Mouse (Mus musculus) heart, adult 18-20 months (tissue): ENCODE measurements around the gene Mrpl51. TPM values are rescaled to one million over a fixed set of nuclear protein-coding genes. Genes with fewer than 3 reads are reported as not detected.

Experiments
- DNase-seq, 2 experiments: peaks; one replicate each; pipeline ENCODE4 v3.0.0; 2021 to 2022; ENCODE audit warnings: mixed read lengths in 1 of 2
- long read RNA-seq, 2 experiments: library from polyadenylated mRNA; stranded (forward); transcript quantifications; one replicate each; pipeline ENCODE4 v2.0.0; 2021
- total RNA-seq, 2 experiments: library from RNA; stranded (reverse); gene quantifications; 2 replicates each; pipeline ENCODE4 v1.2.3; 2021

The Mrpl51 gene
- 100 to 1,000 TPM; 316 to 366 TPM for total RNA-seq
- long read RNA-seq, experiment 1, transcript Mrpl51-202 (3 exons, 855 nt) = minor isoform, 7 of 215 reads
- long read RNA-seq, experiment 1, transcript Mrpl51-201 (3 exons, 3,427 nt) = major isoform, 106 of 215 reads
- long read RNA-seq, experiment 1, partial matches to known transcripts = 100 of 215 reads
- long read RNA-seq, experiment 1, other reads (novel, unspliced or antisense) = 2 of 215 reads
- long read RNA-seq, experiment 2, transcript Mrpl51-201 (3 exons, 3,427 nt) = major isoform, 72 of 165 reads
- long read RNA-seq, experiment 2, partial matches to known transcripts = 87 of 165 reads
- long read RNA-seq, experiment 2, other reads (novel, unspliced or antisense) = 2 of 165 reads

DNA sequence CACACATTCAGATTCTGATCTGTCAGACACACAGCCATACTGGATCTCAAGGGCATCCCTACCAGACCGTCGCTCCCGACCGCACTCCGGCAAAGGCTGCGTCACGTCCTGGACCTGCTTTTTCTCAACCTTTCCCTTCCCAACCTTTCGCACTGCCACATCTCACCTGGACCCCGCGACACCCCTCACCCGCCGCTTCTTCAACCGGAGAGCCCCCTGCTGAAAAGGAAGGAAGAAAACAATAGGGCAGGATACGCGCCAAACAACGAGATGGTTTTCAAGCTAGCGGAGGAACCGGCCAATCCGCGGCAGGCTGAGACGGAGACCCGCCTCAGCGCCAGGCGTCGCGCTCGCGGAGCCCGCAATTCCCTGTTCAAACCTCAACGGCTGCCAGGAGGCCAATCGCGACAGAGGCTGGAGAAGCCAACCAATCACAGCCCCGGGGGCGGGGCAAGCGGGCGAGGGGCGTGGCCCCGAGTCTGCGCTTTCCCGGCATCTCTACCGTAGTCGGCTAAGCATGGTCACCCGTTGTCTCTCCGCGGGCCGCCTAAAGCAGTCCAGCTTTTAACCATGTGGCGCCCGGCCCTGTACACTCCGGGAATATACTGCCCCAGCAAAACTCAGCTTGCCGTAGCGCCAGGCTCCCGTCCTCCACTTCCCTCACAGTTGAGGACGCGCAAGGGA lies at the start of gene Mrpl51, which contains the start of gene Ncapd2:
Mrpl51 (plus strand) TSS at position 470 of the 684 bp plus-strand sequence.
Ncapd2 (minus strand) TSS at position 370 of the 684 bp plus-strand sequence.
- peak; percentile 98 for DNase-seq

DNA sequence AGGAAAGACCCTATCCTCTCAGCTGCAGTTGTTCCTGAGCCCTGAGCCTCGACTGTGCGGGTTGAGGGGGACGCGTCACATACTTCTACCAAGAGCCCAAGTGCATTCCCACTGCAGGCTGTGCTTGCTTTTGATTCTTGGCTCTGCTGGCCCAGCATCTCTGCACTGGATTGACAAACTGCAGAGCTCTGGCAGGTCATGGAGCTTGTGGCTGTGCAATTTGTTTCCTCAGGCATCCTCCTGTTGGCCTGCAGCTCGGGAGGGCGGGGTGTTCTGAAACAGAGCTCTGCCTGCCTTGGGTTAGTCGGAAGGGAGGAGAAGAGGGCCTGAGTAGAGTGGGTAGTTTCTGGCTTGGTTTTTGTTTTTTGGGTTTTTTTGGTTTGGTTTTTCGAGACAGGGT lies 49.2 kb upstream of the Mrpl51 start:
- DNase-seq = no peak

DNA sequence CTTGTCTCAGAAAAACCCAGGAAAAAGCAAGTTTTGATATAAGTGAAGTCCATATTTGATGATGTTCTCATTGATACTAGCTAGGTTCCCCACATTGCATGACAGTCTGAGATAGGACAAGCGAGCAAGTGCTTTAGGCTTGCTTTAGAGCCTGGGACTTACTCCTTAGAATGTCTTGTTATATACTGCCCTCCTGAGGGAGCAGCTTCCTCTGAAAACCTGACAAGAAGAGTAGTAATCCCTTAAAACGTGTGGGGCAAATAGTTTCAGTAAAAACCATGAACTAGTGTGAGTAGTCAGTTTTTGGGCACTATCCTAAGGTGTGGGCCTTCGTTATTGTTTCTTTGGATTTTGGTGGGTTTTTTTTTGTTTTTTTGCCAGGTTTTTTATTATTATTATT lies 48.5 kb upstream of the Mrpl51 start:
- no peak for DNase-seq

DNA sequence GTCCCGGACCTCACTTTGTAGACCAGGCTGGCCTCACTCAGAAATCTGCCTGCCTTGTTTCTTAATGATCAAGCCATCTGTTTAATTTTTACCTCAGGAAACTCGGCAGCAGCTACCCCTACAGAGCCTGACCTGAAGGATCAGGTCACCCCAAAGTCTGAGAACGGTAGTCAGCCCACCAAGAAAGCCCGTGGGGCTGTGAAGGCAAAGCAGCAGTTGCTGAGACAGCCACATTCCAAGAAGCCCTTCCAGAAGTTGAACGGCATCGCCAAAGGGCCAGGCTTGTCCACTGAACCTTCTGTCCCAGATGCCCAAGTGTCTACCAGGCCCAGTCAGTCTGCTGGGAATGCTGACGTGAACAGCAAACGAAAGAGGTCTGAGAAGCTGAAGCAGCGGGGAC lies 47.7 kb upstream of the Mrpl51 start:
- no peak for DNase-seq

DNA sequence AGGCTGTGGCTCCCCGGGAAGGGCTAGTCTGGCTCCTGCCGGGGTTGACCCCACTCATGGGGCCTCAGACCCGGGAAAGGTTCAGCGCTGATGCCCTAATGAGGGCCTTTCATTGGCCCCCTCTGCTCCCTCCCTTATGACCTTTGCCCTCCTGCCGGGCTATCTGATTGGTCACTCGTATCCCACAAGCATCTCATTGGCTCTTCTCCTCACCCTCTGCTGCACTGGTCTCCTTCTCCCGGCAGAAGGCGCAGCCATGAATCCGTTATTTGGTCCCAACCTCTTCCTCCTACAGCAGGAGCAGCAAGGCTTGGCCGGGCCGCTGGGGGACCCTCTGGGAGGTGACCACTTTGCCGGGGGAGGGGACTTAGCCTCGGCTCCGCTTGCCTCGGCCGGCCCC lies 46.6 kb upstream of the Mrpl51 start, which contains the start of gene Iffo1:
Iffo1 (plus strand) TSS at position 241 of the 400 bp plus-strand sequence.
- peak; percentile 94 to 96 for DNase-seq

DNA sequence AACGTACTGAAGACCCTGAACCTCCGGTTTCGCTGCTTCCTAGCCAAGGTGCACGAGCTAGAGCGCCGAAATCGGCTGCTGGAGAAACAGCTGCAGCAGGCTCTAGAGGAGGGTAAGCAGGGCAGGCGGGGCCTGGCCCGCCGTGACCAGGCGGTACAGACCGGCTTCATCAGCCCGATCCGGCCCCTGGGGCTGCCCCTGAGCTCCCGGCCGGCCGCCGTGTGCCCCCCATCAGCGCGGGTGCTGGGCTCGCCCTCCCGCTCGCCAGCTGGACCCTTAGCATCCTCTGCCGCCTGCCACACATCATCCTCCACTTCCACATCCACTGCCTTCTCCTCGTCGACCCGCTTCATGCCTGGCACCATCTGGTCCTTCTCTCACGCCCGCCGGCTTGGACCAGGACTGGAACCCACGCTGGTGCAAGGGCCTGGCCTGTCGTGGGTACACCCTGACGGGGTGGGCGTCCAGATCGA lies 46.1 kb upstream of the Mrpl51 start:
- DNase-seq = no peak

DNA sequence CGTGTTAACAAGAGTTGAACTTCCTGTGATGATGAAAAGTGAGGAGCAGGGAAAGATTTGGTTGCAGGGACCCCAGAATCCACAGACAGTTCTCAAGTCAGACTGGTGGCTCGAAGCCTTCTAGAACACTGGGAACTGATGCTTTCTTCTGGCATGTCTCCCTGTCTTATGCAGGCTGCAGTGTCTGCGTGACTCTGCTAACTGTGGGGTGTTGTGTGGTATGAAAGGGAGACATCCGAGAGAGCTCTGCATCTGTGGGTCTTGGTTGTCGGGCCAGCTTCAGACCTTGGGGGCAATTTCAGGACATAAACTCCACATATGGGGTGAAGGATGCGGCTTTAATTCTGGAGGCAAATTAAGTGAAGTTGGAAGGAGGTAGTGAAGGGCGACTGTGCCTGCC lies 45.5 kb upstream of the Mrpl51 start:
- no peak for DNase-seq

DNA sequence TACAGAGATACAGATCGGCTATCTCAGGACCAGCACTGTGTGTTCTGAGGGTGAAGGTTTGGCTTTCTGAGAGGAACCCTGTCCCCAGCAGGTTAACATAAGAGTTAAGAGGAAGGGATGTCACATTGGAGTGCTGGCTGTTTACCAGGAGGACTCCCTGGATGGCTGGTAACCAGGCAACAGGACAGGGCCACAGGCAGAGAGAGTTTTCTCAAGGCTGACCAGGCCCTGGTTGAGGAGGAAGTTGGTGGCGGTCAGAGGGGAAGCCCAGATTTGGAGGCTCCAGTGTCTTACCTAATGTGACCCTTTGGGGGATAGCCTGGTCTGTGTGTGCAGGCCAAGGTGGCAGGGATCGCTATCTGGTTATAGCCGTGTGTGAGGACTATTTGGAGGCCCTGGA lies 44.8 kb upstream of the Mrpl51 start:
- peak; percentile 76 to 81 for DNase-seq

DNA sequence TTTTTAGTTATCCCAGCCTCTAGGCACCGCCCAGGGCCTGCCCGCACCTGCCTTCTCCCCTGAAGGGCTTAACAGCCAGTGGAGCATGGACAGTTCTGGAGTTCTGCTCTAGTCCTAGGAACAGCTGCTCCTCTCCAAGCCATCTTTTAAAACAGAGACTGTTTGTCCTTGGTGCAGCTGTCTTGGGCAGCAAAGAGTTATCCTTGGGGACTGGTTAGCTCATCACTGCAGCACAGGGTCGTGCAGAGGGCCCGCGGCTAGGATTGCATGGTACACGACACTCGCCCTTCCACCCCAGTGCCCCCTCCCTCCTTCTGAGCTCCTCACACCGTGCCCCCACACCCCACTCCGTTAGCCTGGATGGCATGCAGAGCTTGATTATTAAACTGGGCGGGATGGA lies 44.3 kb upstream of the Mrpl51 start:
- DNase-seq = no peak

DNA sequence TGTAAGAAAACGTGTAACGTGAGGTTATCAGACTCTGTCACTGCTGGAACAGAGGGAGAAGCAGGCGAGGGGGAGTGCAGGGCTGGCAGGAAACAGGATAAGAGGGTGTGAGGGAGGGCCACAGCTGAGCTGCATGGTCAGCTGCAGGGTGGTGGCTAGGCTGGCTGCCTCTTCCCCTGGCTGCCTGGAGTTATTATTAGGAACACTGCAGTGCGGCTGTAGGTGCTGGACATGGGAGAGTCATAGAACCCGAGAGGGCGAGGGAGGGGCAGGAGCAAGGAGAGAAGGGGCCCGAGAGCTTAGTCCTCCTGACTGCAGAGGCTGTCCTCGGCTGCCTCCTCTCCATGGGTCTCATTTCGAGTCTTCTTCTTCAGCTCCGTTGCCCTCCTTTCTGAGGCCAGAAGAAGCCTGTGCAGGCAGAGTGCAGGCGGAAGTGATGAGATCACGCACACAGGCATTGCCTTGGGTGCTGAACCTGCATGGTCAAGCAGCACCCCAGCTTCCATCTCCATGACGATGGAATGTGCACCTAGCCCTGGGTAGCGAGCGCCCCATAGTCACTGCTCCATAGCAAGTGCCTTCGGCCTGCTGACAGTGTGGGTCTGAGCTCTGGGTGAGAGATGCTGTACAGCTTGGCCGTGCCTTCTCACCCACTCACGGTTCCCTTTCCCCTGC lies 43.2 kb upstream of the Mrpl51 start:
- DNase-seq = peak; percentile 73 to 86

DNA sequence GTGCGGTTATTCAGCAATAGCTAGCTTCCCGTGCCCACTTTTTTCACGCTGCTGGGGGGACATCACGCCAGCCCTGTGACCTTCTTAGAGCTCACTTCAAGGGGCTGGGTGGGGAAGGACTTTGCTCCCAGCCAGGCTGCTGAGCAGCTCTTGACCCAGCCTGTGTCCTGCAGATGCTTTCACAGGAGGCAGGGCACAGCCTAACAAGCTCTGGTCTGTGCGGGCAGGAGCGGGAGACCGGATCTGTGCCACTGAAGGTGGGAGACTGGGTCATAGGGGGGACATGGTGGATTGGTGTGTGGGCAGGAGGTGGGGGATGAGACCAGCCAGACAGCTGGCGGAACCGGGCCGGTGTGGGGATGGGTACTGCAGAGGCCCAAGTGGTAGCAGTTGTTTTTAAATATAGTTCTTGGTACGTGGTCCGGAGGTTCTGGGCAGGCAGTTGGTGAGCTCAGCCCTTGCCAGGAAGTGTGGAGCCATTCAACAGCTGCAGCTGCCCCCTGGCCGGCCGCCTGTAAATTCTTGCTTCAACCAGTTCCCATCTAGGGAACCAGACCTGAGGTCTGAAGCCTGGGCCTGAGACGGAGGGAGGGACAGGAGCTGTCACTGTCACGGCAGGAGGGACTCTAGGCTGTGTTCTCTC lies 42.6 kb upstream of the Mrpl51 start:
- DNase-seq = peak; percentile 70 to 76

DNA sequence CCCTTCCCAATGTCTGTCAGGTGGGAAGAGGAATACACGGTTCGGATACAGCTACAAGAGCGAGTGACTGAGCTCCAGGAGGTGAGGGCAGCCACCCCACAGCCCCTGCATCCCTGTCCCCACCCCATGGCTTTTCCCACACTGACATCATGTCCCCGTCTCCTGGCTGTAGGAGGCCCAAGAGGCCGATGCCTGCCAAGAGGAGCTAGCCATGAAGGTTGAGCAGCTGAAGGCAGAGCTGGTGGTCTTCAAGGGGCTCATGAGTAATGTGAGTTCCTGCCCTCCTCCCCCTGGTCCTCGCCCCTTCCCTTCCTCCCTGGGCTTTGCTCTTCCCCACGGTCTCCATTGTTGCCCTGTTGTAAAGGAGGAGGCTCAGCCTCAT lies 42.0 kb upstream of the Mrpl51 start:
- no peak for DNase-seq

DNA sequence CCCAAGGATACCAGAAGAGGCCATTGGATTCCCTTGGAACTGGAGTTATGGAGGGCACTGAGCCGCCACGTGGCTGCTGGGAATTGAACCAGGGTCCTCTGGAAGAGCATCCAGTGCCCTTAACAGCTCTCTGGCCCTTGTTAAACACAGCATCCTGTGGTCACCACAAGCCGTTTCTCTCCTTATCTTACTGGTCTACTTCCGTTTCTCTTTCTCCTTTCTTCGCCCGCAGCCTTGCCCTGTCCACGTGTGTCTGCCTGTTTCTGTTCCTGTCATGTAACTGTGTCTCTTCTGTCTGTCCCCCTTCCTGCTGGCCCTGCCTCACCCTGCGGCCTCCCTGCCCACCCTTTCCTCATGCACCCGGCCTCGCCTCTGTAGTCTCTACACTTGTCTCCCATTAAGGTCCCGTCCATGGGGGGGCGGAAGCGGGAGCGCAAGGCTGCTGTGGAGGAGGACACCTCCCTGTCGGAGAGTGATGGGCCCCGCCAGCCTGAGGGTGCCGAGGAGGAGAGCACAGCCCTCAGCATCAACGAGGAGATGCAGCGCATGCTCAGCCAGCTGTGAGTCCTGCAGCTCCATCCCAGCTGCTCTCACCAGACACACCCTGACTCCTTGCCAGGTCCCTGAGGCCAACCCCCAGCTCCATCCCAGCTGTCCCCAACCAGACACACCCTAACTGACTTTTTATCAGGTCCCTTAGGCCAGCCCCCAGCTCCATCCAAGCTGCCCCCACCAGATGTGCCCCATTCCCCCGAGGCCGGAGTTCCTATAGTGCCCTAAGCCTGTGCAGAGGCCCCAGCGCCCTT lies 39.2 kb upstream of the Mrpl51 start:
- DNase-seq = peak; percentile 71 to 82

DNA sequence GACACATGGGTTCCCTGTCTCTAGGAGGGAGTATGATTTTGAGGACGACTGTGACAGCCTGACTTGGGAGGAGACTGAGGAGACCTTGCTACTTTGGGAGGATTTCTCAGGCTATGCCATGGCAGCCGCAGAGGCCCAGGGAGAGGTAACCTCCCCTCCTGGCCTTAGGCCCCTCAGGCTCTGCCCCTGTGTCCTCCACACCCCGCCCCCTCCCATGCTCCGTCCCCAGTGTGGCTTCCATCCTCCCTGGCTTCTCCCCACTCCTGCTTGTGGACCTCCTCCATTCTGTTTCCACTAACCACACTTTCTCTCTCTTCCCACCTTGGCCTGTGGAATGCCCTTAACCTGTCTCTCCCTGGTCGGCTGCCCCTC lies 38.6 kb upstream of the Mrpl51 start:
- DNase-seq = no peak

DNA sequence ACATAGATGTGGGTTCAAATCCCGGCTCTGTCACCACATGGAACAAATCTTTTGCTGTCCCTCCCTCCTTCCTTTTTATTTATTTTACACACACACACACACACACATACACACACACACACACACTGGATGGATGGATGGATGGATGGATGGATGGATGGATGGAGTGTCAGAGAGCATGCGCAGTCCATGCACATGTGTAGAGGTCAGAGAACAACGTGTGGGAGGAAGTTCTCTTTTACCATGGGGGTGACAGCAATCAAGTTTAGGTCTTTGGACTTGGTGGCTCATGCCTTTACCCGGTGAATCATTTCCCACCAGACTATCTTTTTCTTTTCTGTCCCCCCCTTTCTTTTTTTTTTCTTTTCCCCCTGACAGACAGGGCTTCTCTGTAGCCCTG lies 37.9 kb upstream of the Mrpl51 start:
- DNase-seq = no peak

DNA sequence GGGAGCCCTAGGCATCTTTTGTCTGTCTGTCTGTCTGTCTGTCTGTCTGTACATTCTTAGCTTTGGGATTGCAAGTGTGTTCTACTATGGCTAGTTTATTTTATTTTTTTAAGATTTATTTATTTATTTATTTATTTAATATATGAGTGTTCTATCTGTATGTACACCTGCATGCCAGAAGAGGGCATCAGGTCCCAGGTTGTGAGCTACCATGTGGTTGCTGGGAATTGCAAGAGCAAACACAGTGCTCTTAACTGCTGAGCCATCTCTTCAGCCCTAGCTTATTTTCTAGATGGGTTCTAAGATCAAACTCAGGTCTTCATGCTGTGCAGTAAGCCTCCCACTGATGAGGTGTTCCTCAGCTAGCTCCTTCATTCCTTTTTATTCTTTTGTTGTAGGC lies 37.1 kb upstream of the Mrpl51 start:
- DNase-seq = no peak

DNA sequence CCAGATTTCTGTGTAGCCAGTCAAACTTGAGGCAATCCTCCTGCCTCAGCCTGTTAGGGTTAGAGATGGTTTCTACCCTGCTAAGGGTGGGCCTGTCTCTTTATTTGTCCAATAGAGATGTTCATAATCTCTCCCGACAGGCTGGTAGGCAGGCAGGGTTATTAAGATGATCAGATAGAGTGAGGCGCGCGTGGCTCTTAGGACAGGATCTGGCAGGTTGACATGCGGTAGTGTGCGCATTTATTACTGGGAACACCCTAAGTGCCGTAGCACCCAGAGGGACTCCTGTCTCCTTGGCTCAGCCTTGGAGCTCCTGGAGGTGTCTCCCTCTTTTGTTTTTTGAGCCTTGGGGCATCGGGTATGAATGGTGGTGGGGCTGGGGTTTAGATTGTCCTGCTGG lies 36.3 kb upstream of the Mrpl51 start:
- no peak for DNase-seq

DNA sequence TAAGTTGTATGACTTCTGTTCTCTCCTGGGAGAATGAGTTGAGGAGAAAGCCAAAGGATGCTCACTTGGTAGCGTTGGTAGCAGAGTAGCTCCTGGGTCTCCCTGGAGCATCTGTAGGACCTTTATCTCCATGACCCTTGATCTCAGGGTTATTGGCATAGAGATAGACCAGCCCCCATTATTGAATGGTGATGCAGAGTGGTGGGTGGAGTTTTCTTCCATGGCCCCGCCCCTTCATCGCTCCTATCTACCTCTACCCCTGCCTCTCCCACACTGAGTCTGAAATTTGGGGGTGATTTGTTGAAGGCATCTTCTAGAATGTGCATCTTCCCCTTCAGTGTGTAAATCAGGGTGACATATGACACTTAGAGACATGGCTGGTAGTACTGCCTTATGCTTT lies 35.1 kb upstream of the Mrpl51 start:
- DNase-seq = no peak

DNA sequence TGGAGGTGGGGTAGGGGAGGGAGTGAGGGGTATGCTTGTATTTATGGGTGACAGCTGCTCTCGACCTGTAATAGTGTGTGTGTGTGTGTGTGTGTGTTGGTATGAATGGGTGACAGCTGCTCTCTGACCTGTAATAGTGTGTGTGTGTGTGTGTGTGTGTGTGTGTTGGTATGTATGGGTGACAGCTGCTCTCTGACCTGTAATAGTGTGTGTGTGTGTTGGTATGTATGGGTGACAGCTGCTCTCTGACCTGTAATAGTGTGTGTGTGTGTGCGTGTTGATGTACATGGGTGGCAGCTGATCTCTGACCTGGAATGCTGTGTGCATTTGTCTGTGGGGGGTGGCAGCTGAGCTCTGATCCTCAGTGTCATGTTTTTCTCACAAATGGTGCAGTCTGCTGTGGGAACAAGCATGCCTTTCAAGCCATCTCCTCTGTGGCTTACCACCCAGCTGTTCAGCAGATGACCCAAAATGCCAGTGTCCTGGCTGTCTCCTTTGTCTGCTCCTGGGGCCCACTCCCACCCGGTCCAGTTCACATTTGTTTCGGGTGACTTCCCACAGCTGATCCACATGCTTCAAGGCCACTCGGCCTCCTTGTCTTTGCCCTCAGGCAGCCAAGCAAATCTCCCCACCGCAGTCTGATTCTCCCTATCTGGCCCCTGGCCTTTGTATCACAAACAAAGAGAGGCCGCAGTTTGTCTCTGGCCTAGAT lies 34.5 kb upstream of the Mrpl51 start:
- no peak for DNase-seq

DNA sequence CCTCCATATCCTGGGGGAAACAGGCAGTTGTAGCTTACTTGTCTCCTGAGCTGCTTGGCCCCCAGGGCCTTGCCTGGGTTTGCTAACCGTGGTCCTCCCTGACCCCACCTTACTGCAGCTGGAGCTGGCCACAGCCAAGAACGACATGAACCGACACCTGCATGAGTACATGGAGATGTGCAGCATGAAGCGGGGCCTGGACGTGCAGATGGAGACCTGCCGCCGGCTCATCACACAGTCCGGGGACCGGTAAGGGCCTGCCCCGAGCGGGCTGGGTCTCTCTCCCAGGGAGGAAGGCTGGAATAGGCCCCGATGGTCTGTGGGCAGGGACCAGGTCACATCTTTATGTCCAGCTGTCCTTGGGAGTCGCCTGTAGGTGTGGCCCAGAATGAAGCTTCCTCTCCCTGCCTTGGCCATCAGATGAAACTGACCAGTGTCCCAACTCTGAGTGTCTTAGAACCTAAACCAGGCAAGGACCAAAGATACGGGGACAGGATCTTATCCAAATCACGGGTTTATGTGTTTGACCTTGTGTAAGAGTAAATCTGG lies 32.6 kb upstream of the Mrpl51 start:
- no peak for DNase-seq
